Comparison of ENCODE assay signal across 8 mouse cellular contexts in the genomic region with DNA sequence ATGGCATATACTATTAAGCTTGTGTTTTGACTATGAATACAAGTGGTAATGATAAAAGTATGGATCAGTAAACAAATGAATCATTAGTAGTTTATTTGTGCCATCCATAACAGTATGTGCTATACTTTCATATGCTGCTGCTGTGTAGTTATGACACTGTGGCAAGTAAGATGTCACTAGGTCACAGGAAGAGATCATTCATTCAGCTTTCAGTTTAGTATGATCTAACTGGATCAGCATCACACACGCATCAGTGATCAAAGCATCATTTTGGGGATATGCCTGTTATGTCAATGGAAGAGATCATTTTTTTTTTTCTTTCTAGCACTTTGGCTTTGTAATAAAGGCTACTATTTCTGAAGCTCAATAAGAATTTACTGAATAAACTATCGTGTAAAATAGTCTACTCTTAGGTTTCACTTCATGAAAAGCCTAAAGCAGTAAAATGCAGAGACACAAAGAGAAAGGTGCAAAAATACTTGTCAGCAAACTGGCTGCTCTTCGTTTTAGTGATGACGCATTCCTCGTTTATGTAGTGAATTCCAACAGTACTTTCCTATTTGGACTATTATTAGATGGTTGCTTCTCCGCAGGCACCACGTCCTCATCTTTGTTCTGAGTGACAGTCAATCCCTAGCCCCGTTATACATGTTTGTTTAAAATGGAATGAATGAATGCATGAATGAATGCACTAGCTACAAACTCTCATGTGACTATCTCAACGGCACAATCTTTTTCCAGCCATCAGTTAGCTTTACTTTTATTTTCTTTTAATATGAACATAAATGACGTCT. TPM values are rescaled to one million over a fixed set of nuclear protein-coding genes. Genes with fewer than 3 reads are reported as not detected.
A peak's percentile ranks its signal among the peaks of the same experiment; 100 is the strongest.
DNase-seq lines count a peak whose midpoint lies in the region; ATAC-seq and TF ChIP-seq lines count a peak whose summit lies in the region.

No protein-coding gene starts in this region.

- POLR2A ChIA-PET in Patski (lab: Charles Lee) = interaction anchor here (0.6 to 0.7 kb wide), 3 partner anchors 9 to 283 kb away, joined by 3 to 4 read pairs (median 4); no protein-coding TSS in a partner anchor

- intact Hi-C loops in left cerebral cortex, postnatal 25 days (cut with DNase I) = no loop called here

- H3K36me3 ChIP-seq in forebrain, embryonic 14.5 days (ENCODE audit: control insufficient read depth, insufficient read depth, low read length) = no peaks in the 10 kb centered on the region
- no peaks in the 10 kb centered on the region for H3K36me3 ChIP-seq in liver, embryonic 11.5 days (ENCODE audit: control insufficient read depth, insufficient read depth, low read length)
- 0 out of 2 replicates have a peak, but pooled peaks cover 3% of the 10 kb centered on the region for H3K36me3 ChIP-seq in stomach, embryonic 16.5 days (ENCODE audit: control insufficient read depth, insufficient read depth, low read length)

- H3K4me2 ChIP-seq in forebrain, embryonic 14.5 days (ENCODE audit: low read length) = peak overlapping the region; percentile 68
- peak overlapping the region; percentile 72 for H3K4me2 ChIP-seq in liver, embryonic 11.5 days
- H3K4me2 ChIP-seq in stomach, embryonic 16.5 days (ENCODE audit: low read depth, low read length) = peak overlapping the region; percentile 61

- no peaks in the 10 kb centered on the region for H3K9me3 ChIP-seq in forebrain, embryonic 14.5 days (replicated peaks; ENCODE audit: control insufficient read depth, low read length)
- H3K9me3 ChIP-seq in liver, embryonic 11.5 days (ENCODE audit: control insufficient read depth, low read length) = no peaks in the 10 kb centered on the region
- H3K9me3 ChIP-seq in stomach, embryonic 16.5 days (replicated peaks; ENCODE audit: control insufficient read depth, low read length) = no peaks in the 10 kb centered on the region

- CTCF ChIA-PET in Patski (lab: Charles Lee) = interaction anchor here (1.0 to 1.7 kb wide), 4 partner anchors 9 to 51 kb away, joined by 3 to 4 read pairs (median 4); no protein-coding TSS in a partner anchor

- ATAC-seq in Patski = peak; percentile 8
- ATAC-seq in forebrain, embryonic 14.5 days = no peak
- ATAC-seq in liver, embryonic 11.5 days (replicated peaks; ENCODE audit: low FRiP score) = no peak
- ATAC-seq in stomach, embryonic 16.5 days (ENCODE audit: insufficient read depth, low FRiP score) = no peak

- H3K27ac ChIP-seq in forebrain, embryonic 14.5 days (ENCODE audit: low read depth, low read length) = no peak overlapping the region
- H3K27ac ChIP-seq in liver, embryonic 11.5 days (ENCODE audit: low read depth, low read length) = 0 out of 2 replicates have a peak overlapping the region, but pooled peaks have one; percentile 48
- no peak overlapping the region for H3K27ac ChIP-seq in stomach, embryonic 16.5 days (ENCODE audit: low read length)

- no peaks in the 10 kb centered on the region for H3K27me3 ChIP-seq in Patski
- H3K27me3 ChIP-seq in forebrain, embryonic 14.5 days (replicated peaks; ENCODE audit: control insufficient read depth, insufficient read depth, low read length) = no peaks in the 10 kb centered on the region
- no peaks in the 10 kb centered on the region for H3K27me3 ChIP-seq in liver, embryonic 11.5 days (replicated peaks; ENCODE audit: control insufficient read depth, insufficient read depth, low read length)
- H3K27me3 ChIP-seq in stomach, embryonic 16.5 days (ENCODE audit: control insufficient read depth, insufficient read depth, low read length) = no peaks in the 10 kb centered on the region

- WGBS in forebrain, embryonic 14.5 days = 29% methylated on average over 10 of the region's 10 CpGs
- WGBS in liver, embryonic 11.5 days = 41% methylated on average over 10 of the region's 10 CpGs
- WGBS in stomach, embryonic 16.5 days = 25% methylated on average over 10 of the region's 10 CpGs

- in situ Hi-C loops in Patski (cut with MboI; ENCODE audit: low pct_unique_long_range_greater_than_20kb) = no loop called here

- TF ChIP-seq CTCF in Patski (IDR thresholded peaks at IDR 0.05) = no peak

- H3K4me1 ChIP-seq in forebrain, embryonic 14.5 days (ENCODE audit: control insufficient read depth, insufficient read depth, low read length) = peaks cover 12% of the 10 kb centered on the region
- peaks cover 5% of the 10 kb centered on the region; the same call in 1 of the 2 replicates for H3K4me1 ChIP-seq in liver, embryonic 11.5 days (replicated peaks; ENCODE audit: control insufficient read depth, insufficient read depth, low read length)
- H3K4me1 ChIP-seq in stomach, embryonic 16.5 days (ENCODE audit: control insufficient read depth, insufficient read depth, low read length) = peaks cover 14% of the 10 kb centered on the region

- H3K9ac ChIP-seq in forebrain, embryonic 14.5 days (ENCODE audit: low read length) = peak overlapping the region; percentile 98
- H3K9ac ChIP-seq in liver, embryonic 11.5 days (ENCODE audit: low read depth, low read length) = peak overlapping the region; percentile 98
- peak overlapping the region; percentile 99 for H3K9ac ChIP-seq in stomach, embryonic 16.5 days (ENCODE audit: low read length)

- DNase-seq in left cerebral cortex, postnatal 25 days (ENCODE audit: low spot score in 2 of 2) = peak; percentile 14 to 42
- no peak for DNase-seq in left cerebral cortex, adult 8-10 months (ENCODE audit: low spot score in 2 of 2)
- no peak for DNase-seq in Patski (ENCODE audit: low read depth, low spot score)
- peak; percentile 29 for DNase-seq in forebrain, embryonic 14.5 days (ENCODE audit: low spot score)
- no peak for DNase-seq in liver, embryonic 11.5 days (ENCODE audit: low spot score)
- no peak for DNase-seq in thymus, postnatal 25 days
- no peak for DNase-seq in left cerebral cortex, adult 11 months (ENCODE audit: low spot score)

- H3K4me3 ChIP-seq in forebrain, embryonic 14.5 days (ENCODE audit: low read depth, low read length) = peak overlapping the region; percentile 83
- H3K4me3 ChIP-seq in liver, embryonic 11.5 days (ENCODE audit: low read depth, low read length) = peak overlapping the region; percentile 88
- peak overlapping the region; percentile 92 for H3K4me3 ChIP-seq in stomach, embryonic 16.5 days (replicated peaks; ENCODE audit: low read length)

RNA-seq across cellular contexts. Expression of gene Dzip3, which starts 1.3 kb away (rescaled TPM):
- 10 to 100 TPM; 79.8 to 82.3 TPM for total RNA-seq in left cerebral cortex, postnatal 25 days (2021)
- 10 to 100 TPM; 69.6 to 87.9 (median 78.7) TPM for total RNA-seq in left cerebral cortex, adult 8-10 months (2022)
- 46.2 TPM for polyA plus RNA-seq in Patski (2021)
- polyA plus RNA-seq in forebrain, embryonic 14.5 days (2014; fragmentation: Nextera tagmentation; extraction: Ambion mirVana) = 56.4 and 59.8 TPM in 2 replicates
- 23.6 and 25.5 TPM in 2 replicates for polyA plus RNA-seq in liver, embryonic 11.5 days (2014; fragmentation: Nextera tagmentation; extraction: Ambion mirVana)
- polyA plus RNA-seq in stomach, embryonic 16.5 days (2015; fragmentation: Nextera tagmentation; extraction: Ambion mirVana) = 18.2 and 19.6 TPM in 2 replicates

RNA-seq across cellular contexts. Expression of gene Cip2a, which starts 1.4 kb away (rescaled TPM):
- total RNA-seq in left cerebral cortex, postnatal 25 days (2021) = 1 to 10 TPM; 2.2 to 2.8 TPM
- total RNA-seq in left cerebral cortex, adult 8-10 months (2022) = 1 to 10 TPM; 2.0 to 4.7 (median 2.5) TPM
- polyA plus RNA-seq in Patski (2021) = 20.1 TPM
- polyA plus RNA-seq in forebrain, embryonic 14.5 days (2014; fragmentation: Nextera tagmentation; extraction: Ambion mirVana) = 22.6 and 28.2 TPM in 2 replicates
- polyA plus RNA-seq in liver, embryonic 11.5 days (2014; fragmentation: Nextera tagmentation; extraction: Ambion mirVana) = 34.0 and 38.3 TPM in 2 replicates
- 22.2 and 24.1 TPM in 2 replicates for polyA plus RNA-seq in stomach, embryonic 16.5 days (2015; fragmentation: Nextera tagmentation; extraction: Ambion mirVana)

Comparison
In these comparisons a context has a peak if more than half of its experiments do, and no peak if none do; other contexts are left out.
1. DNase-seq: peak in left cerebral cortex, postnatal 25 days (2 of 2) and forebrain, embryonic 14.5 days (single experiment); none in left cerebral cortex, adult 8-10 months (0 of 2), Patski (single experiment), liver, embryonic 11.5 days (single experiment), thymus, postnatal 25 days (single experiment) and left cerebral cortex, adult 11 months (single experiment).
2. Peak in every context shown above with its lines, with median percentiles within 50 percentile points of each other: H3K4me2 ChIP-seq, H3K4me3 ChIP-seq and H3K9ac ChIP-seq.